Mouse (Mus musculus): Measurements from ENCODE around the gene Tas1r1. TPM values are rescaled to one million over a fixed set of nuclear protein-coding genes. Genes with fewer than 3 reads are reported as not detected.

The Tas1r1 gene
- total and polyA plus RNA-seq, 2 experiments from 2014 or later, result 1.00 to 1.5 TPM

GRCm38 (mm10) chr4:152006812-152007211 lies 31.6 kb downstream of the Tas1r1 start:
- no peak for ATAC-seq
- no peak overlapping the region for H3K4me2 ChIP-seq (ENCODE audit: low read depth)
- no peak for DNase-seq
- peaks cover 19% of the 10 kb centered on the region; the same call in 1 of the 2 replicates for H3K4me1 ChIP-seq (ENCODE audit: insufficient read depth)
- H3K9ac ChIP-seq, result no peak overlapping the region
- H3K36me3 ChIP-seq (ENCODE audit: insufficient read depth), result no peaks in the 10 kb centered on the region
- no peak for TF ChIP-seq CTCF (IDR thresholded peaks at IDR 0.05; ENCODE audit: low read depth)
- H3K4me3 ChIP-seq (ENCODE audit: low read depth, low read length), result no peak overlapping the region
- no peak overlapping the region for H3K27ac ChIP-seq (ENCODE audit: low read depth, low read length)
- H3K9me3 ChIP-seq (ENCODE audit: low read length), result no peaks in the 10 kb centered on the region
- peaks cover 13% of the 10 kb centered on the region for H3K27me3 ChIP-seq (ENCODE audit: insufficient read depth, low read length)
- WGBS, result 28% methylated on average over 3 of the region's 3 CpGs

DNA sequence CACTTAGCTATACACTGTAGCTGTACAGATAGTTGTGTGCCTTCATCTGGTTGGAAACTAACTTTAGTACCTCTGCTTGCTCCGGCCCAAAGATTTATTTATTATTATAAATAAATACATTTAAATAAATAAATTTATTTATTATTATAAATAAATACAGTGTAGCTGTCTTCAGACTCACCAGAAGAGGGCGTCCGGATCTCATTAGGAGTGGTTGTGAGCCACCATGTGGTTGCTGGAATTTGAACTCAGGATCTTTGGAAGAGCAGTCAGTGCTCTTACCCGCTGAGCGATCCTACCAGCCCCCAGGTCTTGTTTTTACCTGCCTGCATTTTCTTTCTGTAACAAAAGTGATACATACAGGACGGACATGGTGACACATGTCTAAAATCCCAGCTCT lies 32.2 kb downstream of the Tas1r1 start:
- WGBS, result 77% methylated on average over 6 of the region's 6 CpGs
- DNase-seq (no peak), ATAC-seq (no peak)
- H3K4me1 ChIP-seq (ENCODE audit: insufficient read depth), result peaks cover 19% of the 10 kb centered on the region; the same call in 1 of the 2 replicates
- no peak overlapping the region for H3K27ac ChIP-seq (ENCODE audit: low read depth, low read length)
- no peaks in the 10 kb centered on the region for H3K36me3 ChIP-seq (ENCODE audit: insufficient read depth)
- no peaks in the 10 kb centered on the region for H3K9me3 ChIP-seq (ENCODE audit: low read length)
- peaks cover 13% of the 10 kb centered on the region for H3K27me3 ChIP-seq (ENCODE audit: insufficient read depth, low read length)
- H3K4me3 ChIP-seq (ENCODE audit: low read depth, low read length), result no peak overlapping the region
- no peak overlapping the region for H3K9ac ChIP-seq
- peak; percentile 8; the same call in 1 of the 2 replicates for TF ChIP-seq CTCF (IDR thresholded peaks at IDR 0.05; ENCODE audit: low read depth)
- no peak overlapping the region for H3K4me2 ChIP-seq (ENCODE audit: low read depth)

- Histone ChIP-seq H3K27ac (ENCODE audit: low read depth, low read length) (no peak overlapping the region), H3K36me3 (ENCODE audit: insufficient read depth) (no peaks in the 10 kb centered on the region), H3K9ac (no peak overlapping the region), H3K9me3 (ENCODE audit: low read length) (no peaks in the 10 kb centered on the region), H3K4me3 (ENCODE audit: low read depth, low read length) (no peak overlapping the region), H3K4me1 (ENCODE audit: insufficient read depth) (no peaks in the 10 kb centered on the region), H3K27me3 (ENCODE audit: insufficient read depth, low read length) (peaks cover 7% of the 10 kb centered on the region), H3K4me2 (ENCODE audit: low read depth) (no peak overlapping the region)
- WGBS, result 93% methylated on average over 3 of the region's 3 CpGs
- no peak for ATAC-seq
- TF ChIP-seq CTCF (IDR thresholded peaks at IDR 0.05; ENCODE audit: low read depth), result no peak
- DNase-seq, result no peak
Observed at GRCm38 (mm10) chr4:152002063-152002462, 36.3 kb downstream of the Tas1r1 start.

DNA sequence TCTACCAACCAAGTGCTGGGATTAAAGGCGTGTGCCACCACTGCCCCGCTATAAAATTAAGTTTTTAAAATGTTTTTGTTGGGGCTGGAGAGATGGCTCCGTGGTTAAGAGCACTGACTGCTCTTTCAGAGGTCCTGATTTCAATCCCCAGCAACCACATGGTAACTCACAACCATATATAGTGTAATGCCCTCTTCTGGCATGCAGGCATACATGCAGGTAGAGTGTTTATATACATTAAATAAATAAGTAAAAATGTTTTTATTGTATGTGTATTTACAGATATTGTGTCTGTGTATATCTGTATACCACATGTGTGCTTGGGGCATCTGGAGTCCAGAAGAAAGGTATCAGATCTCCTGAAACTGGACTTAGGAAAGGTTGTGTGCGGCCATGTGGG lies 37.0 kb downstream of the Tas1r1 start:
- Histone ChIP-seq H3K9ac (no peak overlapping the region), H3K27me3 (ENCODE audit: insufficient read depth, low read length) (peaks cover 2% of the 10 kb centered on the region), H3K4me1 (ENCODE audit: insufficient read depth) (no peaks in the 10 kb centered on the region), H3K27ac (ENCODE audit: low read depth, low read length) (no peak overlapping the region), H3K36me3 (ENCODE audit: insufficient read depth) (no peaks in the 10 kb centered on the region), H3K4me2 (ENCODE audit: low read depth) (no peak overlapping the region), H3K4me3 (ENCODE audit: low read depth, low read length) (no peak overlapping the region), H3K9me3 (ENCODE audit: low read length) (no peaks in the 10 kb centered on the region)
- DNase-seq, result no peak
- no peak for ATAC-seq
- TF ChIP-seq CTCF (IDR thresholded peaks at IDR 0.05; ENCODE audit: low read depth), result no peak
- 70% methylated on average over 4 of the region's 4 CpGs for WGBS

DNA sequence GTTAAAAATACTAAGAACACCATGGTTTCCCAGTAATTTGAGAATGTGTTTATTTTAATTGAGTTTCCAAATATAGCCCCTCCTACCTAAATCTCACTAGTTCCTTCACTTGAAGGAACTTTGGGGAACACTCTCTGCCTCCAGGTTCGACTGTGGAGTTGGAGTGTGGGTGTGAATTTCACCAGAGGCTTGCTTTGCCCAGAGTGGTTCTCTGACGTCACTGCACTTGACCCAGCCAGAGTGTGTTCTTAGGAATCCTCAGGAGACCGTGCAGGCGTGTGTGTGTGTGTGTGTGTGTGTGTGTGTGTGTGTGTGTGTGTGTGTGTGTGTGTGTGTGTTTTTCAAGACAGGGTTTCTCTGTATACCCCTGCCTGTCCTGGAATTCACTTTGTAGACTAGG lies 37.5 kb downstream of the Tas1r1 start:
- no peak for TF ChIP-seq CTCF (IDR thresholded peaks at IDR 0.05; ENCODE audit: low read depth)
- ATAC-seq, result no peak
- 55% methylated on average over 4 of the region's 4 CpGs for WGBS
- Histone ChIP-seq H3K27ac (ENCODE audit: low read depth, low read length) (no peak overlapping the region), H3K4me1 (ENCODE audit: insufficient read depth) (no peaks in the 10 kb centered on the region), H3K4me3 (ENCODE audit: low read depth, low read length) (no peak overlapping the region), H3K36me3 (ENCODE audit: insufficient read depth) (no peaks in the 10 kb centered on the region), H3K27me3 (ENCODE audit: insufficient read depth, low read length) (no peaks in the 10 kb centered on the region), H3K9ac (no peak overlapping the region), H3K4me2 (ENCODE audit: low read depth) (no peak overlapping the region), H3K9me3 (ENCODE audit: low read length) (no peaks in the 10 kb centered on the region)
- no peak for DNase-seq

GRCm38 (mm10) chr4:151999481-151999880 lies 38.9 kb downstream of the Tas1r1 start:
- WGBS, result 61% methylated on average over 3 of the region's 3 CpGs
- Histone ChIP-seq H3K4me2 (ENCODE audit: low read depth) (no peak overlapping the region), H3K9ac (no peak overlapping the region), H3K27ac (ENCODE audit: low read depth, low read length) (no peak overlapping the region), H3K4me3 (ENCODE audit: low read depth, low read length) (no peak overlapping the region), H3K27me3 (ENCODE audit: insufficient read depth, low read length) (no peaks in the 10 kb centered on the region), H3K9me3 (ENCODE audit: low read length) (no peaks in the 10 kb centered on the region), H3K36me3 (ENCODE audit: insufficient read depth) (no peaks in the 10 kb centered on the region), H3K4me1 (ENCODE audit: insufficient read depth) (no peaks in the 10 kb centered on the region)
- TF ChIP-seq CTCF (IDR thresholded peaks at IDR 0.05; ENCODE audit: low read depth), result no peak
- ATAC-seq (no peak), DNase-seq (no peak)

GRCm38 (mm10) chr4:151997701-151998100 lies 40.7 kb downstream of the Tas1r1 start:
- Histone ChIP-seq H3K4me3 (ENCODE audit: low read depth, low read length) (no peak overlapping the region), H3K9me3 (ENCODE audit: low read length) (no peaks in the 10 kb centered on the region), H3K27ac (ENCODE audit: low read depth, low read length) (no peak overlapping the region), H3K9ac (no peak overlapping the region), H3K36me3 (ENCODE audit: insufficient read depth) (no peaks in the 10 kb centered on the region), H3K4me1 (ENCODE audit: insufficient read depth) (no peaks in the 10 kb centered on the region), H3K27me3 (ENCODE audit: insufficient read depth, low read length) (no peaks in the 10 kb centered on the region), H3K4me2 (ENCODE audit: low read depth) (0 out of 2 replicates have a peak overlapping the region, but pooled peaks have one; percentile 86)
- WGBS, result 74% methylated on average over 3 of the region's 3 CpGs
- no peak for DNase-seq
- ATAC-seq, result no peak
- no peak for TF ChIP-seq CTCF (IDR thresholded peaks at IDR 0.05; ENCODE audit: low read depth)

- DNase-seq, result no peak
- TF ChIP-seq CTCF (IDR thresholded peaks at IDR 0.05; ENCODE audit: low read depth), result no peak
- H3K27me3 ChIP-seq (ENCODE audit: insufficient read depth, low read length), result no peaks in the 10 kb centered on the region
- peaks cover 7% of the 10 kb centered on the region for H3K36me3 ChIP-seq (ENCODE audit: insufficient read depth)
- peak overlapping the region; percentile 86 for H3K27ac ChIP-seq (ENCODE audit: low read depth, low read length)
- peak overlapping the region; percentile 95 for H3K4me3 ChIP-seq (ENCODE audit: low read depth, low read length)
- WGBS, result 3% methylated on average over 13 of the region's 13 CpGs
- H3K4me1 ChIP-seq (ENCODE audit: insufficient read depth), result no peaks in the 10 kb centered on the region
- peak overlapping the region; percentile 86 for H3K4me2 ChIP-seq (ENCODE audit: low read depth)
- peak overlapping the region; percentile 70 for H3K9ac ChIP-seq
- no peak for ATAC-seq
- H3K9me3 ChIP-seq (ENCODE audit: low read length), result no peaks in the 10 kb centered on the region
Observed at GRCm38 (mm10) chr4:151996951-151997222, 41.5 kb downstream of the Tas1r1 start.

Measured in forebrain, postnatal 0 days (tissue).